Mouse (Mus musculus): ENCODE measurements around the gene Sik3. TPM values are rescaled to one million over a fixed set of nuclear protein-coding genes. Genes with fewer than 3 reads are reported as not detected.
"Not testable (repeated sequence)": the region's sequence is repeated elsewhere in the genome, so short reads cannot be mapped to it uniquely, and the experiment has no call there.

Gene Sik3
- polyA plus RNA-seq, 1 experiment from 2014 or later, result 6.4 TPM

DNA sequence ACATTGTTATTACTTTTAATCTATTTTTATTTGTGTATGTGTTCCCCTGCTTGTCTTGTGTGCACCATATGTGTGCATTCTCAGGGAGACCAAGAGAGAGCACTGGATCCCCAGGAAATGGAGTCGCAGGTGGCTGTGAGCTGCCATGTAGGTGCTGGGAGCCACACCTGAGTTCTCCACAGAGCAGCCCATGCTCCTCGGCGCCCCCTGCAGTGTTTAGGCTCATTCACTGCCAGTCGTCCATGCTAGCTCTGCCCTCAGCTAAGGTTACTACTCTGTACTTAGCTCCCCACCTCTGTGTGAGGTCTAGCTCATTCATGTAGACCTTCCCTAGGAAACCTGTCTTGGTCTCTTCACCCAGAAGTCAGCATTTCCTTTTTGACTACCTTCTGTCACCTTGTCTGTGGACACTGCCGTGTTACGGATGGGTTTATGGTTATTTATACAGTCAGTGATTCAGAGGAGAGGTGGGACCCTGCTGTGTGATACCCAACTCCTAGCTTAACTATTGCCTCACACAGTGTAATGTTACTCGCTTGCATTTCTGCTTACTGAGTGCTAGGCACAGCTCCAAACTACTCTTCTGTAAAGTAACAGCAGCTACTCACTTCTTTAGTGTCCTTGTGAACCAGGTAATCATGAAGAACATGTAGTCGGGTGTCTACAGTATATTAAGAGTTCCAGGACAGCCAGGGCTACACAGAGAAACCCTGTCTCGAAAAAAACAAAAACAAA is 59.6 kb downstream of the Sik3 start:
- Histone ChIP-seq H3K4me1 (peaks cover 26% of the 10 kb centered on the region), H3K9me3 (no peaks in the 10 kb centered on the region), H3K27me3 (ENCODE audit: insufficient read depth, poor library complexity, severe bottlenecking) (no peaks in the 10 kb centered on the region), H3K27ac (no peak overlapping the region), H3K36me3 (no peaks in the 10 kb centered on the region), H3K4me3 (no peak overlapping the region)
- 69% methylated on average over 9 of the region's 9 CpGs for WGBS
- DNase-seq (ENCODE audit: low spot score), result no peak

DNA sequence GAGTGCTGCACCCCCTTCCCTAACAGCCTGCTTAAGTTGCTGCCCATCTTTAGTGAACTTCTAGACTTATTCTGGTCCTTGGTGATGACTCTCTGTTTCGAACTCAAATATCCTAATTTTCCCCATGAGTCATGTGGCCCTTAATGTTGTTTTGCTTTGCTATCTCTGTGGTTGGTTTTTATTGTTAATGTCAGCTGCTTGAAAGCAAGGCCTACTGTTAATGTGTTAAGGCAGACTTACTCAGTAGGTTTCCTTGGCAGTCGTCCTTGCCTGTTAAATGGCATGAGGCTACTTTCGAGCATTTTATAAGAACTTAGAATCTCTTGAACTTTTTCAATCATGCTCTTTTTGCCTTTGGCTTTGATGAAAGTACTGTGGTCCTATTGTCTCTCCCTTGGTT is 60.8 kb downstream of the Sik3 start:
- no peak overlapping the region for H3K27ac ChIP-seq
- no peak overlapping the region for H3K4me3 ChIP-seq
- H3K36me3 ChIP-seq, result no peaks in the 10 kb centered on the region
- WGBS, result 78% methylated on average over 3 of the region's 3 CpGs
- peaks cover 19% of the 10 kb centered on the region for H3K4me1 ChIP-seq
- no peak for DNase-seq (ENCODE audit: low spot score)
- H3K27me3 ChIP-seq (ENCODE audit: insufficient read depth, poor library complexity, severe bottlenecking), result no peaks in the 10 kb centered on the region
- H3K9me3 ChIP-seq, result no peaks in the 10 kb centered on the region

DNA sequence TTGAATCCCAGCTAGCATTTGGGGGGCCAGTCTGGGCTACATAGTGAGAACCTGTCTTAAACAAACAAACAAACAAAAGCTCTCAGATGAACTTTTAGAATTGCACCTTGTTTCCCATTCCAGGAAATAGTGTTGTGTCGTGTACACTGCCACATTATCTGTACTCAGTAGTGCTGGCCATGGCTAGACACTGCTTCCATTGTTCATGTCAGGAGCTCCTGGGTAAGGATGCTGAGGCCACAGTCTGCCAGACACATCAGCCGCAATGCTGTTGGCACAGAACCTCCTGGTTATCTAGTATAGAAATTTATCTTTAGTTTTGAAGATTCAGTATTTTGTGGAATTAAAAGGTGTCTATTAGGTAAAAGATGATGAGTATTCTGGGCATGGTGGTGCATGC is 63.0 kb downstream of the Sik3 start:
- H3K27ac ChIP-seq, result no peak overlapping the region
- WGBS, result 48% methylated on average over 2 of the region's 2 CpGs

DNA sequence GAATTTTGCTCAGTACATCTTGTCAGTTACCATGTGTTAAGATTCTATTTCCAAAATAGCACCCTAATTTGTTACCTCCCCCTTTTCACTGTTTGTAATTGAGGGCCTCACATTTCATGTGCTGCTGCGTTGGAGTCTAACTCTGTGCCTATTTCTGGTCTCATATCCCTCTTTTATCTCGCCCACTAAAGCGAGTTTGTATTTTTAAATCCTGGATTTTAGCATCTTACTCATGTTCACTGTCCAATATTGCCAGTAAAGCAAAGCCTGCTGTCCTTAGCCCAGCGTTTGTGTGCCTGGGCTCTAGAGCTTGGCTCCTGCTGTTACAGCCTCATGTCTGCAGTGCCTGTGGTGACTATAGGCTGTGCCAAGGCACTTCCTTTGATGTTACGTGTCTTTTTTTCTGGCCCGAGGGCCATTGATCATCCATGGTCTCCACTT is 69.8 kb downstream of the Sik3 start:
- peaks cover 5% of the 10 kb centered on the region; the same call in 1 of the 2 replicates for H3K36me3 ChIP-seq
- no peak for DNase-seq (ENCODE audit: low spot score)
- H3K27me3 ChIP-seq (ENCODE audit: insufficient read depth, poor library complexity, severe bottlenecking), result no peaks in the 10 kb centered on the region
- no peak overlapping the region; the same call in 1 of the 2 replicates for H3K27ac ChIP-seq
- no peaks in the 10 kb centered on the region for H3K9me3 ChIP-seq
- H3K4me1 ChIP-seq, result peaks cover 12% of the 10 kb centered on the region
- no peak overlapping the region for H3K4me3 ChIP-seq
- 75% methylated on average over 6 of the region's 6 CpGs for WGBS

More for the DNA sequence above, 63.0 kb downstream of the Sik3 start:
- peaks cover 4% of the 10 kb centered on the region; the same call in 1 of the 2 replicates for H3K4me1 ChIP-seq
- no peak overlapping the region for H3K4me3 ChIP-seq
- no peak for DNase-seq (ENCODE audit: low spot score)
- no peaks in the 10 kb centered on the region for H3K9me3 ChIP-seq
- no peaks in the 10 kb centered on the region for H3K36me3 ChIP-seq
- no peaks in the 10 kb centered on the region for H3K27me3 ChIP-seq (ENCODE audit: insufficient read depth, poor library complexity, severe bottlenecking)

DNA sequence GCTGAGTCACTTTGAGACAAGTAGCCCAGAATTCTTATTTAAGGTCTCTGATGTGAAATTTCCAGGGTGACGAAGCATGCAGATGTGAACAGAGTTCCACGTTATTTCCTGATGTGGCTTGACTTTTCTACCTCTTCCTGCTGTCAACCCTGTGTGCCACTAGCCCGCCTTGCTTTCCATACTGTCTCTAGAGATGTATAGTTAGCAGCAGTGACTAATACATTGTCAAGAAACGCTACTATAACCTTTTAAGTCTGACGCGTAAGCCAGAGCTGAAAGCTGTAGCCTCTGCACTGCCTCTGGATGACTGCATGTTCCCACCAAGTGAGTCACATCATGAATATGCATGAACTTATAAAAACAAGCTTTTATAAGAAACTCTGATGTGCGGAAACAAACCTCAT is 70.9 kb downstream of the Sik3 start:
- peaks cover 12% of the 10 kb centered on the region for H3K4me1 ChIP-seq
- 85% methylated on average over 7 of the region's 7 CpGs for WGBS
- no peak overlapping the region for H3K4me3 ChIP-seq
- H3K27me3 ChIP-seq (ENCODE audit: insufficient read depth, poor library complexity, severe bottlenecking), result no peaks in the 10 kb centered on the region
- no peak overlapping the region for H3K27ac ChIP-seq
- peaks cover 5% of the 10 kb centered on the region; the same call in 1 of the 2 replicates for H3K36me3 ChIP-seq
- no peaks in the 10 kb centered on the region for H3K9me3 ChIP-seq
- DNase-seq (ENCODE audit: low spot score), result no peak

DNA sequence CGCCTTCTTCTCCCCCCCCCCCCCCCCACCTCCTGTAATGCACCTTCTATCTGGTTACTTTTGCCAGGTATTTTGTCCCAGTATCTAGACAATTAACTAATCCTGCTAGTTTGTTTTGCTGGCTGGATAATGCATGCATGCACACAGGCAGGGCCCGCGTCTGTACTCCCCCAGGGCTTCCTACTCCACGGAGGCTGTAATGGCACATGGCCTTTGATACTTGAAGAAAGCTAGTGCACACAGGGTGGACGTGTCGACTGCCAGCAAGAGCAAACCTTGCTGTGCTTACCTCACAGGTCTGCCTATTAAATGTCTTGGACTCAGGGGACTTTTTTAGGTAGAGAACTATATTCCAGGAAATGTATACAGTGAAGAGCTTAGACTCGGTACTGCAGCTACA is 73.3 kb downstream of the Sik3 start:
- Histone ChIP-seq H3K4me3 (no peak overlapping the region), H3K36me3 (peaks cover 5% of the 10 kb centered on the region; the same call in 1 of the 2 replicates), H3K27me3 (ENCODE audit: insufficient read depth, poor library complexity, severe bottlenecking) (no peaks in the 10 kb centered on the region), H3K9me3 (no peaks in the 10 kb centered on the region), H3K27ac (no peak overlapping the region), H3K4me1 (peaks cover 14% of the 10 kb centered on the region)
- no peak for DNase-seq (ENCODE audit: low spot score)
- WGBS, result 79% methylated on average over 7 of the region's 7 CpGs

DNA sequence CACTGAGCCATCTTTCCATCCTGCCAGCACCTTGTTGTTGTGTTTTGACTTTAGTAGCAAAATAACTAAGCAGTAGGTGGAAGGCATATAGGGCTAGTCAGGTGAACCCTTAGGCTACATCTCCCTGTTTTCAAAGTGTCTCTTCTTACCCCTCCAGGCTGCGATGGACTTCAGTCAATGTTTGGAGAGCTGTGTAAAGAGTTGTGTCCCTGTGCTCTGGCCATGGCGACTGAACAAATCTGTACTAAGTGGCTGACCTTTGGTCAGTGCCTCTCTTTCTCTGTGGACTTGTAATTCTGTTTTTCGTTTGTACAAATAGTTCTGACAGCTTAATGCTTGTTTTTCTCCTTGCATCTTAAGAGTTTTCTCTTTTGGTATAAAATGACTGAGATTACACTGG is 74.2 kb downstream of the Sik3 start:
- WGBS, result 80% methylated on average over 3 of the region's 3 CpGs
- H3K27ac ChIP-seq, result no peak overlapping the region
- DNase-seq (ENCODE audit: low spot score), result no peak
- H3K4me3 ChIP-seq, result no peak overlapping the region
- H3K27me3 ChIP-seq (ENCODE audit: insufficient read depth, poor library complexity, severe bottlenecking), result no peaks in the 10 kb centered on the region
- H3K36me3 ChIP-seq, result peaks cover 5% of the 10 kb centered on the region; the same call in 1 of the 2 replicates
- peaks cover 14% of the 10 kb centered on the region for H3K4me1 ChIP-seq
- H3K9me3 ChIP-seq, result no peaks in the 10 kb centered on the region

DNA sequence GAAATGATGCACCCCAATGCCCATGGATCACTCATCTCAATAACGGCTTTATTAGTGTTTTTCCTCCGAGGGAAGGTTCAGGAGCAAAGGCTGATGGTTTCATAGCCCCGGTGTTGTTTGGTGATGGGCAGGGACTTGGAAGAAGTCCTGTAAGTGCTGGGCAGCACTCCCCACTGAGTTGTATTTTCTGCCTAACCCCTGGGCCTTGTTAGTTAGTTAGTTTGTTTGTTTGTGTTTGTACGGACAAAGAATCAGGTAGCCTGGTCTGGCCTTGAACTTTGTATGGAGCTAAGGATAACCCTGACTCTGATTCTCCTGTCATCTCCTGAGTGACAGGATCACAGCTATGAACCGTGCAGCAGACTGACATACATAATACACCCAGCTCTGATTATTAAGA is 74.8 kb downstream of the Sik3 start:
- no peak for DNase-seq (ENCODE audit: low spot score)
- H3K4me1 ChIP-seq, result peaks cover 13% of the 10 kb centered on the region
- H3K36me3 ChIP-seq, result peaks cover 5% of the 10 kb centered on the region; the same call in 1 of the 2 replicates
- H3K9me3 ChIP-seq, result no peaks in the 10 kb centered on the region
- H3K4me3 ChIP-seq, result no peak overlapping the region
- 79% methylated on average over 5 of the region's 5 CpGs for WGBS
- no peaks in the 10 kb centered on the region for H3K27me3 ChIP-seq (ENCODE audit: insufficient read depth, poor library complexity, severe bottlenecking)
- no peak overlapping the region for H3K27ac ChIP-seq

DNA sequence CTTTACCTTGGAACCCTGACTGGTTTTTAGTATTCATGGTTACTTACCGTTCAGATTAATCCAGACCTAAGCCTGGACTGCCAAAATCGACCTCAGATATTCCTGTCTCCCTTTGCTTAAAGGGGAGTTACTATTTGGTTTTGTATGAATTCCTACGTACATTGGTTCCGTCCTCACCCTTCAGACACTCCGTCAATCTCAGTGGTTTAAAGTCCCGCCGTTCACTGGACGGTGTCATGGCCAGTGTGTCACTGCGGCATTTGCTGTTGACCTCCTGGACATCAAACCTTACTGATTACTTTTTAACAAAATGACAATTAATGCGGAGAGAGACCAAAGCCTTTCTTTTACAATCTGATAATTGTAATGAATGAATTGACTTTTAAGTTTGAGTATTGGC is 76.1 kb downstream of the Sik3 start:
- Histone ChIP-seq H3K27me3 (ENCODE audit: insufficient read depth, poor library complexity, severe bottlenecking) (no peaks in the 10 kb centered on the region), H3K36me3 (peaks cover 5% of the 10 kb centered on the region; the same call in 1 of the 2 replicates), H3K4me1 (peaks cover 13% of the 10 kb centered on the region; the same call in 1 of the 2 replicates), H3K9me3 (no peaks in the 10 kb centered on the region), H3K27ac (no peak overlapping the region), H3K4me3 (no peak overlapping the region)
- DNase-seq (ENCODE audit: low spot score), result no peak
- WGBS, result 87% methylated on average over 10 of the region's 10 CpGs

DNA sequence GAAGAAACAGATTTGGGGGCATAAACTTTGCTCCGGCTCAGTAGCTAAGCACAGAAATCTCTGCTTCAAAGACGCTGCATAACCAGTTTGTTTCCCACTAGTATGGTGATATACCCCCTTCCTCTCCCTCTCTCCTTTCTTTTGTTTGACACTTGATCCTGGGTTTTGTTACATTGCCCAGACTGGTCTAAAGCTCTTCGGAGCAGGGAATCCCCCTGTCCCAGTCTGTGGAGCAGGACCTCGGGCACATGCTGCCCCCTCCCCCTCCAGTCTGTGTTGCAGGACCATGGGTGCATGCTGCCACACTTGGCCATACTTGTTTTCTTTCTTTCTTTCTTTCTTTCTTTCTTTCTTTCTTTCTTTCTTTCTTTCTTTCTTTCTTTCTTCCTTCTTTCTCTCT is 77.4 kb downstream of the Sik3 start:
- 52% methylated on average over 4 of the region's 4 CpGs for WGBS
- Histone ChIP-seq H3K36me3 (peaks cover 3% of the 10 kb centered on the region; the same call in 1 of the 2 replicates), H3K27me3 (ENCODE audit: insufficient read depth, poor library complexity, severe bottlenecking) (no peaks in the 10 kb centered on the region), H3K27ac (0 out of 2 replicates have a peak overlapping the region, but pooled peaks have one; percentile 22), H3K4me3 (no peak overlapping the region), H3K4me1 (peaks cover 13% of the 10 kb centered on the region; the same call in 1 of the 2 replicates), H3K9me3 (no peaks in the 10 kb centered on the region)
- DNase-seq (ENCODE audit: low spot score), result no peak

DNA sequence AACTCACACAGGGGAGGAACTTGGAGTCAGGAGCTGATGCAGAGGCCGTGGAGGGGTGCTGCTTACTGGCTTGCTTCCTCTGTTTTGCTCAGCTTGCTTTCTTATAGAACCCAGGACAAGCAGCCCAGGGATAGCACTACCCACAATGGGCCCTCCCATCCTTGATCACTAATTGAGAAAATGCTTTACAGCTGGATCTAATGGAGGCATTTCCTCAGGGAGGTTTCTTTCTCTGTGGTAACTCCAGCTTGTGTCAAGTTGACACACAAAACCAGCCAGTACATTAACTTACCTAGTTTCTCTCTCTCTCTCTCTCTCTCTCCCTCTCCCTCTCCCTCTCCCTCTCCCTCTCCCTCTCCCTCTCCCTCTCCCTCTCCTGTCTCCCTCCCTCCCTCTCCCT is 78.5 kb downstream of the Sik3 start:
- H3K27ac ChIP-seq; H3K9me3 ChIP-seq; H3K27me3 ChIP-seq (ENCODE audit: insufficient read depth, poor library complexity, severe bottlenecking); H3K4me3 ChIP-seq; H3K36me3 ChIP-seq; DNase-seq (ENCODE audit: low spot score): not testable (repeated sequence)
- H3K4me1 ChIP-seq, result peaks cover 10% of the 10 kb centered on the region; the same call in 1 of the 2 replicates
- 44% methylated on average over 1 of the region's 1 CpGs for WGBS

DNA sequence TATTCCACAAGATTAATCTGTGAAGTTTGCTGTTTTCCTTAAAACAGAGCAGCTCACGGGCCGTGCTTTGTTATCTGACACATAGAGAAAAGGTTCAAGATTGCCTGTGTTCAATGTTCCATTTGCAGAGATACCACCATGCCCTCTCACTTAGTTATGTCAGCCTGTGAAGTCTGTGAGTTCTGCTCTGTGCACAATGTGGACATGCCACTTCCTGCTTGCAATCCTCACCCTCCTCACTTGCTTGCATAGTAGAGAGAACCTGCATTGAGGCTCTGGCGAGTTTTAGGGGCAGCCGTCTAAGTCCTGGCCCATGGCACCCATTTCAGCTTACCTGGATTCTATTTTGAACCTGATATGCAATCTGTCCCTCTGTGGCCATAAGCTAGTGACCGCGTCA is 80.0 kb downstream of the Sik3 start:
- Histone ChIP-seq H3K9me3 (no peaks in the 10 kb centered on the region), H3K27ac (no peak overlapping the region), H3K36me3 (no peaks in the 10 kb centered on the region), H3K4me1 (peaks cover 6% of the 10 kb centered on the region; the same call in 1 of the 2 replicates), H3K4me3 (no peak overlapping the region), H3K27me3 (ENCODE audit: insufficient read depth, poor library complexity, severe bottlenecking) (no peaks in the 10 kb centered on the region)
- 77% methylated on average over 6 of the region's 6 CpGs for WGBS
- DNase-seq (ENCODE audit: low spot score), result no peak

DNA sequence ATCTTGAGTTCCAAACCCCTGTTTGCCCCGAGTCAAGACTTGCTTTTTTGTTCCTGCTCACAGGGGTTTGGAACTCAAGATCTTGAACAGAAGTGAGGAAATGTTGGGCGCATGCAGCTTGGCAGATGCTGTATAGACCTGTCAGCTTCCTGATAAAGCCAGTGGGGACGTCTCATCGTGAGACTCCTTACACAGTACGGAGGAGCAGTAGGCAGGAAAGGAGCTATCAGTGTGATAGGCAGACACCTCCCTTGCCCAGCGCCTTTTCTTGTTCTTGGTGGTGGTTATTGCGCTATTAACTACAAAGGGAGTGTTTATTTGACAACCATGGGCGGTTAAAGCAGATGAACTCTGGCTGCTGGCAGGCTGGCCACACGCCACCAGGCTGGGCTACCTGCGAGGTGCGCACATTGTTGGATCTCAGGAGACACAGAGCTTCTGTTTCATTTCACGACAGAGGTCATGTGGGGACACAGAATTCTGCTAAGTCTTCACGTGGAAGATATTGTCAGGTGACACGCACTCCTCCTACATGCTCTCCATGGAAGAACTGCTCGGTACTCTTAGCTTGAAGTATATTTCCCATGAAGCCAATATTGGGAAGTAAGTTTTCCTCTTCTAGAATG is 85.9 kb downstream of the Sik3 start:
- Histone ChIP-seq H3K4me3 (no peak overlapping the region), H3K36me3 (no peaks in the 10 kb centered on the region), H3K9me3 (no peaks in the 10 kb centered on the region), H3K27ac (no peak overlapping the region), H3K27me3 (ENCODE audit: insufficient read depth, poor library complexity, severe bottlenecking) (no peaks in the 10 kb centered on the region), H3K4me1 (peaks cover 6% of the 10 kb centered on the region)
- DNase-seq (ENCODE audit: low spot score), result no peak
- whole genome bisulfite sequencing, result 67% methylated on average over 15 of the region's 15 CpGs
